8 mouse cellular contexts compared by ENCODE assay signal in genomic region chr7:101317014-101317413, GRCm38 (mm10). TPM values are rescaled to one million over a fixed set of nuclear protein-coding genes. Genes with fewer than 3 reads are reported as not detected.
DNase-seq lines count a peak whose midpoint lies in the region; ATAC-seq and TF ChIP-seq lines count a peak whose summit lies in the region.

Gene Stard10 (plus strand): TSS chr7:101317086.

- TF ChIP-seq POLR2A in bone marrow, adult 2 months (IDR thresholded peaks at IDR 0.05; ENCODE audit: borderline replicate concordance, control insufficient read depth, low read depth, low read length): no peak

- no peaks in the 10 kb centered on the region for H3K36me3 ChIP-seq in heart, embryonic 11.5 days (ENCODE audit: control insufficient read depth, insufficient read depth, low read length)

- no peak within 1 kb of the TSS for H3K4me2 ChIP-seq in heart, embryonic 11.5 days

- peaks cover 12% of the 10 kb centered on the region for H3K27me3 ChIP-seq in heart, embryonic 11.5 days (ENCODE audit: control insufficient read depth, insufficient read depth, low read length)

- no peak for DNase-seq in left cerebral cortex, adult 2 months (ENCODE audit: extremely low spot score in 1 of 2, low spot score in 2 of 2)
- no peak for DNase-seq in left cerebral cortex, adult 11 months (ENCODE audit: low spot score)
- no peak for DNase-seq in left cerebral cortex, postnatal 36 days (ENCODE audit: low spot score in 2 of 2)
- no peak for DNase-seq in c-Kit-positive CD71-positive TER-119-positive erythroid progenitor cells, embryonic 14.5 days (ENCODE audit: low spot score)
- DNase-seq in spleen, postnatal 14 days (ENCODE audit: low spot score in 2 of 2): no peak
- no peak for DNase-seq in cerebellum, adult 9-11 months

- H3K9ac ChIP-seq in heart, embryonic 11.5 days (ENCODE audit: low read depth, low read length): no peak within 1 kb of the TSS

- no peaks in the 10 kb centered on the region for H3K9me3 ChIP-seq in heart, embryonic 11.5 days (replicated peaks; ENCODE audit: control insufficient read depth, low read length)

- no peak within 1 kb of the TSS for H3K27ac ChIP-seq in left cerebral cortex, adult 2 months
- H3K27ac ChIP-seq in bone marrow, adult 2 months (ENCODE audit: control insufficient read depth, insufficient read depth, low read depth, low read length, poor library complexity): peak within 1 kb of the TSS; percentile 27
- H3K27ac ChIP-seq in heart, embryonic 11.5 days (ENCODE audit: low read depth, low read length): no peak within 1 kb of the TSS

- no peak for ATAC-seq in heart, embryonic 11.5 days (replicated peaks; ENCODE audit: insufficient number of reproducible peaks, low FRiP score, low TSS enrichment)

- no peak within 1 kb of the TSS for H3K4me3 ChIP-seq in left cerebral cortex, adult 2 months
- H3K4me3 ChIP-seq in bone marrow, adult 2 months (replicated peaks; ENCODE audit: control insufficient read depth, low read depth, low read length): no peak within 1 kb of the TSS
- no peak within 1 kb of the TSS for H3K4me3 ChIP-seq in heart, embryonic 11.5 days (ENCODE audit: low read depth, low read length)

- peaks cover 2% of the 10 kb centered on the region for H3K4me1 ChIP-seq in bone marrow, adult 2 months (ENCODE audit: control insufficient read depth, insufficient read depth, low read length)
- H3K4me1 ChIP-seq in heart, embryonic 11.5 days (ENCODE audit: control insufficient read depth, insufficient read depth, low read length): peaks cover 15% of the 10 kb centered on the region

- intact Hi-C loops in left cerebral cortex, adult 2 months (cut with DNase I): no loop called here
- intact Hi-C loops in left cerebral cortex, postnatal 36 days (cut with DNase I): no loop called here

- WGBS in bone marrow, adult 2 months: 58% methylated on average over 3 of the region's 3 CpGs
- WGBS in heart, embryonic 11.5 days (ENCODE audit: insufficient replicate concordance): 84% methylated on average over 3 of the region's 3 CpGs

- TF ChIP-seq CTCF in left cerebral cortex, adult 2 months (IDR thresholded peaks at IDR 0.05): no peak
- TF ChIP-seq CTCF in bone marrow, adult 2 months (IDR thresholded peaks at IDR 0.05; ENCODE audit: control insufficient read depth, insufficient read depth, low read length): no peak

RNA-seq across cellular contexts. Expression of gene Stard10, which starts in this region (rescaled TPM):
- 10 to 100 TPM; 81.7 to 84.3 TPM for total RNA-seq in left cerebral cortex, adult 2 months (2021)
- polyA plus RNA-seq in bone marrow, adult 2 months (2011; ENCODE audit: insufficient read depth, insufficient read length, low replicate concordance, missing spikeins): 114 and 142 TPM in 2 replicates
- 44.4 and 48.9 TPM in 2 replicates for polyA plus RNA-seq in heart, embryonic 11.5 days (2014; fragmentation: Nextera tagmentation; extraction: Ambion mirVana)
- 10 to 100 TPM; 75.7 to 85.6 TPM for total RNA-seq in left cerebral cortex, postnatal 36 days (2021)
